Mouse (Mus musculus): ENCODE measurements at regions not wholly inside any gene's neighbourhood (a gene's known extent, or its start where the extent isn't known, plus 50 kb on each side); places are given as distances from the start of the nearest gene placed in this dataset.

DNA sequence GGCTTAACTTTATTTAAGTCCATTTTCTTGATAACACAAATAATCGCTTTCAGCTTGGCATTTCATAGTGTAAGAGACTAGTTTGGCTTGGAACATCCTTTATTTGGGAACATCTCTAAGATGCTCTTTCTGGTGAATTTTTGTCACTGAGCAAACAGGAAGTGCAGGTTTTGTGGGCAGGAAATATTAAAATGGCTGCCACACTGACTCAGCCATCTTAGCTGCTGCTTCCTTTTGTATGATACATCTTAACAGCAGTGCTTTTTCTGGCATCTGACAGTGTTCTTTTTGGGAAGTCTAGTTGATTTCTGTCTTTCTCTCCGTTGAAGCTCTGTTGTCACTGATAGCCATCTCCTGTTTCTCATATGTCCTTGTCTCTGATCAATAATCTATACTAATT is 329.4 kb upstream of the Tet2 start:
- no peak for TF ChIP-seq POLR2A (IDR thresholded peaks at IDR 0.05; ENCODE audit: low read depth, low read length)
- TF ChIP-seq CTCF (IDR thresholded peaks at IDR 0.05; ENCODE audit: extremely low read depth, insufficient read depth, insufficient read length, insufficient replicate concordance) = no peak
